Mouse (Mus musculus) gastrocnemius, postnatal 25 days (tissue): Measurements from ENCODE around the gene Hectd1. TPM values are rescaled to one million over a fixed set of nuclear protein-coding genes. Genes with fewer than 3 reads are reported as not detected.

ENCODE experiments used
- DNase-seq: peaks from one replicate; pipeline ENCODE4 v3.0.0; 2022
- total RNA-seq, 2 experiments: library from RNA; stranded (reverse); gene quantifications; 1 replicate in 1 of 2; 2 replicates in 1 of 2; pipeline ENCODE4 v1.2.3; 2021

Hectd1 gene
- total RNA-seq, 2 experiments from 2014 or later = 80.5 to 82.2 TPM

DNA sequence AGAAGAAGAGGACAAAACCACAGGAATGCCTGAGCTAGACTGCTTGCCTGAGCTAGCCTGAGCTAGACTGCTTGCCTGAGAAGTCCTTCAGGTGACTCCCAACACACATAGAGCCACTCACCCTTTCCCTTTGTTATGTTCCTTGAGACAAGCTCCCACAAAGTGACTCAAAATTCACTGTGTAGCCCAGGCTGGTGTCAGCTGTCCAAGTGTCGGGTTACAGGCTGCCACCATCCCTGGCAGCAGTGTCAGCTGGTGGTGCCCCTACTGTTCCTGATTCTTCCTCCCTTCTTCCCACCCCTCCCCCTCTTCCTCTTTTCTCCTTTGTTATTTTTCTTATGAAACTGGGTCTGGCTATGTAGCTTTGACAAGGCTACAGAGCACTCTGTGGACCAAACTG is 125.5 kb downstream of the Hectd1 start:
- DNase-seq = no peak

GRCm38 (mm10) chr12:51701723-51702122 is 127.6 kb downstream of the Hectd1 start:
- no peak for DNase-seq

DNA sequence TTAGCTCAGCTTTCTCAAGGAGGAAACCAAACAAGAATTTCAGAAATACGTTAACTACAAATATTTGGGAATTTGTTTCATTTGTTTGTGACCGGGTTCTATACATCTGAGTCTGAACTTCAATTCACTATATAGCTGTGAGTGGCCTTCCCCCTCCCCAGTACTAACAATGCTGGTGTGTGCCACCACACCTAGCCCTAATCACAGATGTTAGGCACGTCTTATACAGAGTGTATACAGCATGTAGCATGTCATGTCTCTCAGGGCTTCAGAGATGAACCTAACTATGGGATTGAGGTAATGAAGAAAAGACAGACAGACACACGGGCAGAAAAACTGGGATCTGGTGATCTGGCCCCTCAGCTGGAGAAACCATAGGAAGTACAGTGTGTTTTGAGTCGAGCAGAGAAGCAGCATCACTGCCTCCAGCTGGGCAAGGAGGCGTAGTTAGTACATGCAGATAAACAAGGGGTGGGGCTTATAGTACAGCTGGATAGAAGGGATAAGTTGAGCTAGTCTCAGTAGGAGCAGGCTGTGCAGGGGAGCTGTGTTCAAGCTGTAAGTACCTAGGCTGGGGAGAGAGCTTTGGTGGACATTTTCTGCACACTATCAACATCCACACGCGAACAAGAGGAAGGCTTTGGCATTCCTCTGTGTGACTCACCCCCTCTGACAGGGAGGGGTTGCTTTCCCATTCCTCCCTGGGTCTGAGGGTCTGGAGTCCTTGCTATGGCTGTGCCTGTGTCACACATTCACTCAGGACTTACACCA is 129.5 kb downstream of the Hectd1 start:
- DNase-seq = no peak

DNA sequence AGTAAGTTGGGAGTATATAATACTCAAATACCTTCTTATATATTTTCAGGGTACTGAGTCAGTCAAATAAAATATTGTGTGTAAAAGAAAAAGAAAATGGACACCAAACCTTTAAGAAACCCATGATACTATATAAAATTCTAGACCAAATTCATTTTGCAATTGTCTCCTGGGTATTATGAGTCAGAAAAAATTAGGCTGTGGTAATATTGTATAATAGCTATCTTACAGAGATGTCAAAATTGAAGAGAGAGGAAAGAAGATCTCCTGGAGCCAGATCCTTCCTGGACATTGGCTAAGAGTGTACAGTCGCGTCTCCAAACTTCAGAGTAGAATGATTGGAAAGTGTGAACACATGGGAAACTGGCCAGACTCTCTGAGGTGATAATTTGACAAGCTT is 133.2 kb downstream of the Hectd1 start:
- no peak for DNase-seq

DNA sequence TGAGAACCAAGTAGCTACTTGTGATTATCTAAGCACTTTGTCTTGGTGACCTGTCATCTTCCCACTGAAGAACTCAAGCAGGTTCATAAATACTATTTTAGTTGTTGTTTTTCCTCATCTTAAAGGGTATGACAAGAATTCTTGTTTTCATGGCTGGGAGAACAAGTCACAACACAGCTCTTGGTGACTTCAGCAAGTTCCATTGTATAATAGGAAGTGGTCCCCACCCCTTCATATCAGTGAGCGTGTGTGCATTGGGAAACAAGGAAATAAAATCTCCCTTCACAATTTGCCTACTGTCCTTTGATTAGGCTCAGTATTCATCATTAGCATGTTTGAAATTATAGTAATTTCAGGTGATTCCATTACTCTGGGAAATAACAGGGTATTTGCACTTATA is 134.4 kb downstream of the Hectd1 start:
- DNase-seq = no peak

- no peak for DNase-seq
These were observed 135.2 kb downstream of the Hectd1 start for GRCm38 (mm10) chr12:51694096-51694495.

Other genes with a start within 250 kb of the Hectd1 start
- gene Coch, start 236.2 kb downstream of the Hectd1 start, total RNA-seq = under 1 TPM; 0.13 to 0.15 TPM
- gene Ap4s1, start 138.5 kb downstream of the Hectd1 start, total RNA-seq = 10 to 100 TPM; 49.3 to 53.3 TPM
- gene Strn3, start 137.6 kb downstream of the Hectd1 start, total RNA-seq = 100 to 1,000 TPM; 114 to 138 TPM
- gene Heatr5a, start 141.8 kb upstream of the Hectd1 start, total RNA-seq = 10 to 100 TPM; 14.8 to 19.5 TPM
- 1 to 10 TPM; 3.9 to 4.0 TPM for gene Dtd2, start 177.0 kb upstream of the Hectd1 start, total RNA-seq
- not detected for gene Gpr33, start 198.5 kb upstream of the Hectd1 start, total RNA-seq